Mouse (Mus musculus) spleen, postnatal 10 days (tissue): ENCODE data around the gene Olfr641.

ENCODE experiments used
- DNase-seq, 2 experiments: peaks; one replicate each; pipeline ENCODE4 v3.0.0; 2021 to 2022; ENCODE audit warnings: low spot score in 2 of 2

Olfr641 gene

DNA sequence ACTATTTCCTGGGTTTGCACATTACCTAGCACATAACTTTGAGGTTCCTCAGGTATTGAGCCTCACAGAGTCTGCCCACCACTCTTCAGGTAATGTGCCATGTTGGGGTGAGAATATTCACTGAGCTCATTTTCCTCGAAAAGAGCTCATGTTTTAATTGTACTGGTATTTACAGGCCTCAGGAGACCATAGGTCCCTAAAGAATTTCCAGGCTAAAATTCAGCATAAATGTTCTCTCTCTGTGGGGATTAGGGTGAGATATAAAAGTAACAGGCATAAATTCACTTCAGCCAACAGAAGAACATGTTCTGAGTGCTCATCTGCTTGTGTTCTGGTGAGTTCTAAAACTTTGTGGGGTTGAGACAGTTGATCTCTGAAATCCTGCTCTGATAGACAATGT lies at the start of gene Olfr641:
Gene Olfr641 (plus strand): TSS at position 301 of the 400 bp plus-strand sequence.
- DNase-seq: no peak

DNA sequence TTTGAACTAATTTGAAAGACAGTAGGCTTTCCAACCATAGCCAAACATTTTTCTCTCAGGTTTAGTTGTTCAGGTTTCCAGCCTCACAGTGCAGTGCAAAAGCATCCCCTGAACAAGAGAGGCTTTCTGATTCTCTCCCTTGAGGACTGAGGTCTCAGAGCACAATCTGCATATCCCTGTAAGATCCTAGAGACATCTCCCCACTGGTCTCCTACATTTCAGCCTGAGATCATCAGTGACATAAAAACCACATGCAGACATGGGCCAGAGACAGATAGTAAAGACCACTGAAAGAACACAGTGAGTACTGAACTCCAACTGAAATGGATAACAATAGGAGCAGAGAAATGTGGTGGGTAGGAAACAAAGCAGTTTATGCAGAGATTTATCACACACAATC lies 36.8 kb upstream of the Olfr641 start, which contains the start of gene Olfr638:
Gene Olfr638 (plus strand): TSS at position 301 of the 400 bp plus-strand sequence.
- DNase-seq: no peak

DNA sequence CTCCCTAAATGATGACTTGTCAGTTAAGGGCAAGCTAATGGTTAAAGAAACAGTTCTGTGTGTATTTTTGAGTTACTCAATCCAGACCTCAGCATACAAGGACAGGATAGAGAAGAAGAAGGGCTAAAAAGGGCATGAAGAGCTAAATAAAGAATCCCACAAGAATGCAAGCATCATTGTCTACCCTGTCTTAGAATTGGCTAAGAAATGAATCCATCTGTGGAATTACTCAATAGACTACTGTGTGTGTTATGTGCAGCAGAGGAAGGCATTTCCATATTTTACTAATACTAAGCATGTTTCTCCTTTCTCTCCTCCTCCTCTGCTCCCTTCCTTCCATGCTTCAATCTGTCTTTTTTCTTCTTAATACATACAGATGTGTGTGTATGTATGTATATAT lies 36.1 kb upstream of the Olfr641 start:
- DNase-seq: no peak

DNA sequence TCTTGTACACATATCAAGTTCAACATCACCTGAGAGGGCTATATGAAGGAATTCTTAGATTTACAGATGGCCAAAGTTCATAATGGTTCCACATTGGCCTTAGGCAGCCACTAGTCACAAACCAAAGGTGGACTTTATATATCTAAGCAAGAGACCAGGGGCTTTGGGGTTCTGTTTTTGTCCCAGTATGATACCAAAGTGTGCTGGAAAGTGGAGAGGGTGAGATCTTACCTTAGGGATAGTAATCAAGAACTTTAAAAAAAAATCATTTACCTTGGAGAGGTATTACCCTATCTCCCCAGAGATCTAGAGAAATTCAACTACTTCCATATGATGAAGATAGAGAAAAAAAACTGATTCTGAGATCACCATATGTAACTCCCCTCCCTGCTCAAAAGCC lies 18.0 kb upstream of the Olfr641 start, which contains the start of gene Olfr639:
Gene Olfr639 (minus strand): TSS at position 101 of the 400 bp plus-strand sequence.
- DNase-seq: no peak

DNA sequence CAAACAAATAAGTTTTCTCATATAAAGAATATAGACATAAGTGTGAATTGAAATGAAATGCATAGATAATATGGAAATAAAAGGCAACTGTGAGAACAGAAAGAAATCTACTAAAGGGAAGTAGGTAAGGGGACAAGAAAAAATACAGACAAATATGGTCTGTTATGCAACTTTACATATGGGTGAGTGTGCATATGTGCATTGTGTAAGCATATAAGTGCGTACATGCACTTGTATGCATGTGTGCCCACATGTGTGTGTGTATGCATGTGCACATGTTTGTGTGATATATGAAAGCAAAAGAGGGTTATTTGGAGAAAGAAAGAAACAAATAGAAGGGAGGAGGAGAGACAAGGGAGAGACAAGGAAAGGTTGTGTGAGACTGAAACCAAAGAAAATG lies 16.3 kb upstream of the Olfr641 start:
- no peak for DNase-seq

DNA sequence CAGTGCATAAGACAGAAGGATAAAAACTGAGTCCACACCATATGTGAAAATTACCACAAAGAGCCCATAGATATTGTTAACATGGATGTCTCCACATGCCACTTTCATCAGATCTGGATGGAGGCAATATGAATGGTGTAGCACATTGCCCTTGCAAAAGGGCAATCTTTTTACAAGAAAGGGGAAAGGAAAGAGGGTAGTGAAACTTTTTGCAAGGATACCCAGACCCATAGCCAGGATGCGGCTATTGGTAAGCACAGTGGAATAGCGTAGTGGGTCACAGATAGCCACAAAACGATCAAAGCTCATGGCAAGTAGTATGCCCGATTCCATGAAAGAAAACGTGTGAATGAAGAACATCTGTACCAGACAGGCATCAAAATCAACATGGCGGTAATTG lies 13.6 kb upstream of the Olfr641 start:
- no peak for DNase-seq

DNA sequence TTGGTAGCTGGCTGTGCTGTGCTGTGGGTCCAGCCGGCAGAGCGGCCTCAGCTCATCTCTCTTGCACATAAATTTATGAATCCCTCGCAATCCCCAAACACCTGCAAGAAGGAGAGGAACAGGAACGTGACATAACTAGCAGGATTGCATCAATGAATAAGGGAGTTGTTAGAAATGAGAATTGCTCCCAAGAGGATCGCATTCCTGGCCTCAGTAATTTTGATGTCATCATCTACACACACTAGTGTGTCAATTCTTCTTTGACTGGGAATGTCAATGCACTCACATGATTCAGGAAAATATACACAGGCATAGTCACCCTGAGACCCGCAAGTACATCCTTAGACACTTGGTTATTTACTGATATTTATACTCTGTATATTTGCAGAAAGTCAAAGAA lies 9.8 kb upstream of the Olfr641 start, which contains the start of gene Olfr640:
Gene Olfr640 (minus strand): TSS at position 101 of the 400 bp plus-strand sequence.
- DNase-seq: no peak

DNA sequence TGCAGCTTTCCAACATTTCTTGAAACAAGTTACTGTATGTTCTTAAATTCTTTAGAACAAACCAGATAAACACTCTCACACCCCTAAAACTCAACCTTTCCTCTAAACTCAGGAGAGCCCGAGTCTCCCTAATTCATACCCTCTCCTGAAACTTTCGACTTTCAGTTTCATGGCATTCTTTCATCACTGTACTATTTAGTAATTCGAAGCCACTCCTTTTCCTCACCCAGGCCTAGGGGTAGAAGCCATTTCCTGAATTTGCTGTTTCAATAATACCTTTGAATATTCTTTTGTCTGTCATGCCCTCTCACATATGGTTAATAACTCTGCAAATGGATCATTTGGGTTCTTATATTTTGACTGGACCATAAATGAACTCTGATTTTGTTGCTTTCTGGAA lies 8.3 kb upstream of the Olfr641 start:
- DNase-seq: no peak

DNA sequence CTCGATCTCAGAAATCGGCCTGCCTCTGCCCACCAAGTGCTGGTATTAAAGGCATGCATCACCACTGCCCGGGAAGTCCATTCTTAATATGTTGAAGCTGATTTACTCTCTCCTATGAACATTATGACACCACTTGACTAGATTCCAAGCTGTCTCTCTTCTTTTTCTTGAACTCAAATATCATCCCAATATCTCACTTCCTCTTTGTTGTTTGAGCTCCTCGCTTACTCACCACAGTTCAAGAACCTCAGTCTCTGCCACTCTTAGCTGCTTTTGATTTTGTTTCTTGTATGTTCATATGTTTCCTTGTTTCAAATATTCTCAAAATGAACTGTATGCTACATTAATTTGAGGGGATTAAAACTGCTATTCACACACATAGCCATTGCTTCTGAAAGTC lies 15.5 kb downstream of the Olfr641 start:
- DNase-seq: no peak

DNA sequence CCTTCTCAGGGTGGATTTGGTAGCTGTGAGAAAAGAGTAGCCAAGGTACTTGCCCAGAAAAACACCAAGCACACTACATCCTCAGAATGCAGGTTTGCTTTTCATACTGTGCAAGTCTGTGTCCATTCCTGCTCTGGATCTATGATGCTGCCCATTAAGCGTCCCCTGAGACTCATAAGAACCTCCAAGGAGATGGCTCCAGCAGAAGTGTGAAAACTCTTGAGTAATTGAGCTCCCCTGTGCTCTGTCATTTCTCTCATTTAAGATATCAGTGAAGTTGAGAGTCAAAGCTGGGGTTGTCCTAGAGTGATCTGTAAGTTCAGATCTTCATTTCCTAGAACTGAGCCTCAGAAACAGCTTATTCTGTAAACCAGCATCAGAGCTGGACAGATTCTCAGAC lies 17.3 kb downstream of the Olfr641 start, which contains the start of gene Olfr642:
Gene Olfr642 (minus strand): TSS at position 101 of the 400 bp plus-strand sequence.
- DNase-seq: no peak

DNA sequence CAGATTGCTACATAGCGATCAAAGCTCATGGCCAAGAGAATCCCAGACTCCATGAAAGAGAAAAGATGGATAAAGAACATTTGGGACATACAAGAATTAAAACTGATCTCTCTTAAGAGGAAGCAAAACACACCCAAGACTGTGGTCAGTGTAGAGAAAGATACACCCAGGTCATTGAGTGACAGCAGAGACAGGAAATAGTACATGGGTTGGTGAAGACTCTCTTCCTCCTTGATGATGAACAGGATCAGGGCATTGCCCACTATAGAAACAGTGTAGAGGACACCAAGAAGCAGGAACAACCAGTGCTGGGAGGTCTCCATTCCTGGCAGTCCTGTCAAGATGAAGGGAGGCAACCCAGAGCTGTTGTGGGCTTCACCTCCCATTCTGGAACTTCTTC lies 24.0 kb downstream of the Olfr641 start:
- no peak for DNase-seq

DNA sequence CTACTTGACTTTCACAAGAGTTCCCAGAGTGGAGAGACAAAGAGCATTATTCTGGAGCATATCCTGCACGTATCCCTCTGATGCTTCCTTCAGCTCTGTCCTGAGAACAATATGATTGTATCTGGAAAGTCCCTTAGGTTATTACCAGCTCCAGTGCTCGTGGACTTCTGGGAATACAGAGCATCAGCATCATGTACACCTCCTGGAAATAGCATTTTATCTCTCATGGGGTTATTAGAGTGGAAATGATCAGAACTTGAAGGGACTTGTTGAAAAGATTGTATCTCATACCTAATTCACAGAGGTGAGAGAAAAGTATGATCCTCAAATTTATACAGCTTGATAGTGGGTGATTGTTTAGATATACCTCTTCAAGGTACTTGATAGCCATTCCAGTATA lies 26.1 kb downstream of the Olfr641 start, which contains the start of gene 4930516K23Rik:
Gene 4930516K23Rik (minus strand): TSS at position 101 of the 400 bp plus-strand sequence.
- DNase-seq: no peak

DNA sequence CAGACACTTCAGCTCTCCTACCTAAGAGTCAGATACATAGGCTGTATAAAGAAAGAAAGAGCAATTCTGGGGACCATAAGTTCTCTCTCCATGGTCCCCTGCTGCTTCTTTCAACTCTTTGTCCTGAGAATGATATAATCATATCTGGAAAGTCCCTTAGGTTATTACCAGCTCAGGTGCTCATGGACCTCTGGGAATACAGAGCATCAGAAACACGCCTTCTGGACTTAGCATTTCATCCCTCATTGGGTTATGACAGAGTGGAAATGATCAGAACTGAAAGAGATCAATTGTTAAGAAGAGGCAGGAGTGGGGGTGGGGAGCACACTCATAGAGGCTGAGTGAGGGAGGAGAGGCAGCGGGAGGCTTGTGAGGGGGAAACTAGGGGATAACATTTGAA lies 36.5 kb downstream of the Olfr641 start, which contains the start of gene Olfr644:
Gene Olfr644 (minus strand): TSS at position 101 of the 400 bp plus-strand sequence.
- no peak for DNase-seq

DNA sequence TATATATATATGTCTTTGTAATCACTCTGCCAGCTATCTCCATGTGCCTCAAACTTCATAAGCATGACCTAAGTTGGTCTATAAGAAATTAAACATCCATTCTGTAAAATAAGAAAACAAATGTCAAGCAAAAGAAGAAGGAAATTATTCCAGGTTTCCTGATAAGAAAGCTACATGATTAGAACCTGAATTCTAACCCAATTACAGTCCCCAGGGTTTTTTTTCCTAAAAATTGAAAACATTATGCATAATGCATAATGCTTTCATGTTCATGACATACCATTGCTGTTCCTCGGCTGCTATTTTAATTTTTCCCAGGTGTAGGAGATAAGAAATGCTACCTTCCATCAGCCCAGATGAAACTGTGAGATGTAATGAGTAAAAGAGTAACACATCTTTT lies 50.1 kb downstream of the Olfr641 start, which contains the start of gene Olfr645:
Gene Olfr645 (minus strand): TSS at position 101 of the 400 bp plus-strand sequence.
- no peak for DNase-seq
